Mouse (Mus musculus) stomach, embryonic 14.5 days (tissue): ENCODE data around the gene Ccer2. TPM values are rescaled to one million over a fixed set of nuclear protein-coding genes. Genes with fewer than 3 reads are reported as not detected.

ENCODE experiments used
- ATAC-seq: fragments of 200-750 bp; cut with Nextera tagmentation; 2 replicates; pipeline ENCODE4 v1.8.0; 2017; ENCODE audit warnings: low read depth, moderate TSS enrichment; ENCODE audit not compliant: insufficient number of reproducible peaks, insufficient read depth, low FRiP score
- H3K27ac ChIP-seq: fragments of 300-500 bp; sonication (generic); 2 replicates; pipeline ENCODE4 v1.5.1; 2014; ENCODE audit warnings: mild to moderate bottlenecking, low read length, moderate library complexity, mixed read lengths
- H3K27me3 ChIP-seq: fragments of 300-500 bp; sonication (generic); 2 replicates; pipeline ENCODE4 v1.6.1; 2014; ENCODE audit warnings: low read length, control low read depth, mixed read lengths; ENCODE audit not compliant: control insufficient read depth, insufficient read depth
- H3K36me3 ChIP-seq: fragments of 300-500 bp; sonication (generic); 2 replicates; pipeline ENCODE4 v1.6.1; 2014; ENCODE audit warnings: mild to moderate bottlenecking, control low read depth, low read length, moderate library complexity, mixed read lengths; ENCODE audit not compliant: control insufficient read depth, insufficient read depth
- H3K4me1 ChIP-seq: fragments of 300-500 bp; sonication (generic); 2 replicates; pipeline ENCODE4 v1.6.1; 2014; ENCODE audit warnings: low read length, control low read depth, mixed read lengths; ENCODE audit not compliant: control insufficient read depth, insufficient read depth
- H3K4me2 ChIP-seq: fragments of 300-500 bp; sonication (generic); replicated peaks from 2 replicates; pipeline ENCODE4 v1.6.1; 2014; ENCODE audit warnings: low read depth, low read length, control low read depth
- H3K4me3 ChIP-seq: fragments of 300-500 bp; sonication (generic); 2 replicates; pipeline ENCODE4 v1.5.1; 2014; ENCODE audit warnings: low read depth, low read length, control low read depth
- H3K9ac ChIP-seq: fragments of 300-500 bp; sonication (generic); replicated peaks from 2 replicates; pipeline ENCODE4 v1.6.1; 2014; ENCODE audit warnings: low read depth, mild to moderate bottlenecking, control low read depth, low read length, moderate library complexity, mixed read lengths
- H3K9me3 ChIP-seq: fragments of 300-500 bp; sonication (generic); 2 replicates; pipeline ENCODE4 v1.6.1; 2016; ENCODE audit warnings: low read depth, low read length, control low read depth; ENCODE audit not compliant: control insufficient read depth
- WGBS: fragments of 180-500 bp; shearing (Covaris S2); extraction: QIAGEN DNeasy Blood & Tissue Kit; methylation state at CpG from one replicate; pipeline ENCODE4 v1.1.7; 2014; 5-methylcytosine and 5-hydroxymethylcytosine counted together
- polyA plus RNA-seq: library from polyadenylated mRNA; unstranded; fragments of >200 nt; fragmentation: Nextera tagmentation; extraction: Ambion mirVana; gene quantifications from 2 replicates; pipeline ENCODE4 v1.2.1, GENCODE M21; 2014

The Ccer2 gene
- polyA plus RNA-seq, 1 experiment from 2014 or later: not detected

DNA sequence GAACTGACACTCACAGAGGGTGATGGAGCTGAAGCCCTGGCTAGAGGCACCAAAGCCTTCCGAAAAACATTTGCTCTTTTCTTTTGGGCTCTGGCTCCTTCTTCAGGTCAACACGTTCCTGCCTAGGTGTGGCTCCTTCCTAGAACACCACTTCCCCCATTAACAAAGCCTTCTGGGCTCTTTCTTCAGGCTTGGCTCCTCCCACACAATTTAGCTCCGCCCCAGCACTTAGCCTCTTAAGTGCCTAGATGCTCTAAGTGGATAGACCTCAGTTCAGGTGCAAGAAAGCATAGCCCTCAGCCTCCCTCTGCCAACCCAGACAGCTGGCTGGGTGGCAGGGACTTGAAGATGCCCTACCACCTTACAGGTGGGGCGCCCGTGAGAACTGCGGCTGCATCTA, 20.3 kb upstream of the Ccer2 start:
- H3K36me3 ChIP-seq: no peaks in the 10 kb centered on the region; the same call in 1 of the 2 replicates
- no peaks in the 10 kb centered on the region for H3K4me1 ChIP-seq
- H3K27ac ChIP-seq: no peak overlapping the region
- no peaks in the 10 kb centered on the region for H3K27me3 ChIP-seq
- WGBS: 74% methylated on average over 6 of the region's 6 CpGs
- ATAC-seq: no peak
- peaks cover 10% of the 10 kb centered on the region; the same call in 1 of the 2 replicates for H3K9me3 ChIP-seq
- no peak overlapping the region for H3K4me2 ChIP-seq
- H3K9ac ChIP-seq: no peak overlapping the region
- H3K4me3 ChIP-seq: no peak overlapping the region

DNA sequence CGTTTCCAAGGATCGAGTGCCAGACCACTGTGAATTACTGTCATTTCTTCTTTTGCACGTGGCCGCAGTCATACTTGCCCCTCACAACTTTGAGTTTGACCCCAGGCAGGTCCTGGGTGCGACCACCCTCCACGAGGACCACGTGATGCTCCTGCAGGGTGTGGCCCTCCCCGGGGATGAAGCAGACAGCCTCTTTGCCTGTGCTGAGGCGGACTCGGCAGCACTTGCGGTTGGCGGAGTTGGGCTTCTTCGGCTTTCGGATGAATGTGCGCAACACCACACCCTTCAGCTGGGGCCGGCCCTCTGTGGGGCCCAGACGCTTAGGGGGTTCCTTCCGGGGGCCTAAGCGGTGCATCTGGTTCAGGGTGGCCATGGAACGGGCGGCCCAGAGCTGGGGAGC, 16.1 kb upstream of the Ccer2 start:
- Histone ChIP-seq H3K36me3 (peaks cover 5% of the 10 kb centered on the region; the same call in 1 of the 2 replicates), H3K9me3 (no peaks in the 10 kb centered on the region), H3K4me2 (no peak overlapping the region), H3K9ac (no peak overlapping the region), H3K27ac (no peak overlapping the region), H3K4me1 (peaks cover 4% of the 10 kb centered on the region; the same call in 1 of the 2 replicates), H3K27me3 (no peaks in the 10 kb centered on the region), H3K4me3 (no peak overlapping the region)
- no peak for ATAC-seq
- 92% methylated on average over 21 of the region's 21 CpGs for WGBS

DNA sequence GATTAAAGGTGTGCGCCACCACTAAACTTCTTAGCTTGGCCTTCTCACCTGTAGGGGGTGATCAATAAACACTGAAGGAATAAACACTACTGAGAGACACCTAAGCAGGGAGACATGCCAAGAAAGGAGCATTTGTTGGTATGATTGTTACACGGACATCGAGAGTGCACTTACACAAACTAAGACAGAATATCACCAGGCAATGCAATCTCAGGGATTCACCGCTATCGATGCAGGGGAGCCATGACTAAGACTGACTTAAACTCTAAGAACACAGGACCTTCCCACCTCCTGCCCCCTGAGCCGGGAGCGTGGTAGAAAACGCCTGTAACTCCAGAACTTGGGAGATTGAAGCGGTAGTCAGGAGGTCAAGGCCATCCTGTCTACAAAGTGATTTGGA, 15.0 kb upstream of the Ccer2 start:
- Histone ChIP-seq H3K9me3 (no peaks in the 10 kb centered on the region), H3K36me3 (peaks cover 5% of the 10 kb centered on the region; the same call in 1 of the 2 replicates), H3K9ac (peak overlapping the region; percentile 78), H3K4me1 (peaks cover 4% of the 10 kb centered on the region; the same call in 1 of the 2 replicates), H3K4me2 (peak overlapping the region; percentile 92), H3K4me3 (peak overlapping the region; percentile 52), H3K27me3 (no peaks in the 10 kb centered on the region), H3K27ac (peak overlapping the region; percentile 35; the same call in 1 of the 2 replicates)
- 30% methylated on average over 9 of the region's 9 CpGs for WGBS
- ATAC-seq: no peak

DNA sequence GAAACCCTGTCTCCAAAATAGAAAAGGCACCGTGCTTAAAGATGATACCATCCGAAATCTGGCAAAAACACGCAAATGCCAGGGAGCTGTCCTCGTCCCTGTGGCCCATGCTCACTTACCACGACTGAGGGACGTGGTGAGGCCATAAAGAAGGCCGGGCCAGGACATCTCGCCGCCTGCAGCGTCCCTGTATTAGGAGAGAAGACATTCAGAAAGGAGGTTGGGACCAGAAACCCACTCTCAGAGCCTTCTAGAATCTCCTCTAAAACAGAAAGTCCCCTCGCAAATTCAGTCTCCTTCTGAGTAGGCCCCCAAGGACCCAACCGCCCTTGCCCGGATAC, 14.6 kb upstream of the Ccer2 start:
- Histone ChIP-seq H3K9me3 (no peaks in the 10 kb centered on the region), H3K27ac (peak overlapping the region; percentile 35), H3K36me3 (peaks cover 5% of the 10 kb centered on the region; the same call in 1 of the 2 replicates), H3K27me3 (no peaks in the 10 kb centered on the region), H3K9ac (peak overlapping the region; percentile 78), H3K4me2 (peak overlapping the region; percentile 92), H3K4me3 (peak overlapping the region; percentile 52), H3K4me1 (peaks cover 4% of the 10 kb centered on the region; the same call in 1 of the 2 replicates)
- under 1% methylated on average over 13 of the region's 13 CpGs for WGBS
- no peak for ATAC-seq

DNA sequence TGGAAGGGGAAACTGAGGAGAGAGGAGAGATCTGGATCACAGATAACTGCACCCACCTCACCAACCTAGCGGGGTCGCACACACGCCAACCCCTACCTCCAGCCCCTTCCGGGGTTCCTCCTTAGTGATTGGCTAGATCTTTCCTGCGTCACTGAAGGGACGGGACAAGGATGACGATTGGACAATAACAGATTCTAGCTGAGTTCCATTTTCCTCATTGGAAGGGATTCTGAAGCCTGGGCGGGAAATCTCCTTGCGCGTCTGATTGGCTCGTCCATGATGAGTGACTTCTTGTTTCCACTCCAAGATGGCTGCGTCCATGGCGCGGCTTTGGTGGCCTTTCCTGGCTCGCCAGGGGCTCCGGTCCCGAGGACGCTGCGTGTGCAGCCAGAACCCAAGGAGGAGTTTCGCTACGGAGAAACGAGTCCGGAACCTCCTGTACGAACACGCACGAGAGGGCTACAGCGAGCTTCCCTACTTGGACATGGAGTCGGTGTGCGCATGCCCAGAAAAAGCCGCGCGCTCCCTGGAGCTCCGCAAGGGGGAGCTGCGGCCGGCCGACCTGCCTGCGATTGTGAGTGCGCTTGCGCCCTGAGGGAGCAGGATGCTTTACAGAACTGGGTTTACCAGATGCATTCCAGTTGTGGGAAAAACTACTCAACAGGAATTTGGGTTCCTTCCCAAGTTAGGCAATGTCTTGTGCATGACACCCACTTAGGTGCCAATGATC, 14.1 kb upstream of the Ccer2 start, which contains the start of the genes Mrps12 and Sars2:
Gene Mrps12, minus strand, starts transcription at position 112 of the 730 bp plus-strand sequence.
Gene Sars2, plus strand, starts transcription at position 284 of the 730 bp plus-strand sequence.
- Histone ChIP-seq H3K4me2 (peak within 1 kb of the TSS; percentile 92), H3K27ac (peak within 1 kb of the TSS; percentile 79), H3K9ac (peak within 1 kb of the TSS; percentile 78), H3K4me3 (peak within 1 kb of the TSS; percentile 52), H3K9me3 (no peaks in the 10 kb centered on the region), H3K36me3 (peaks cover 7% of the 10 kb centered on the region; the same call in 1 of the 2 replicates), H3K4me1 (peaks cover 4% of the 10 kb centered on the region; the same call in 1 of the 2 replicates), H3K27me3 (no peaks in the 10 kb centered on the region)
- WGBS: under 1% methylated on average over 39 of the region's 39 CpGs
- peak; percentile 97 for ATAC-seq

DNA sequence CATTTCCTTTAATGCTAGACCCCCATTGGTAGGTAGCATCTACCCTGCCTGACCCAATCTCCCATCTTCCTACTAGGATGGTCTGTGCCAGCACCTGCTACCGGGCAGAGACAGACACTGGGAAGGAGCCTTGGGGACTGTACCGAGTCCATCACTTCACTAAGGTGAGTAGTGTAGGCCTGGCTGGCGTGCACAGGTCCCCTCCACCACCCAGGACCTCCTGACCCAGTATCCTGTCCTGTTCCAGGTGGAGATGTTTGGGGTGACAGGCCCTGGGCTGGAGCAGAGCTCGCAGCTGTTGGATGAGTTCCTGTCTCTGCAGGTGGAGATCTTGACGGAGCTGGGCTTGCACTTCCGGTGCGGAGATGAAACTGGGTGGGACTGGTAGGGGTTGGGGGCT, 6.0 kb upstream of the Ccer2 start:
- Histone ChIP-seq H3K36me3 (peaks cover 7% of the 10 kb centered on the region; the same call in 1 of the 2 replicates), H3K4me3 (no peak overlapping the region), H3K9ac (no peak overlapping the region), H3K27ac (no peak overlapping the region), H3K27me3 (no peaks in the 10 kb centered on the region), H3K9me3 (no peaks in the 10 kb centered on the region), H3K4me2 (no peak overlapping the region), H3K4me1 (no peaks in the 10 kb centered on the region)
- WGBS: 89% methylated on average over 7 of the region's 7 CpGs
- ATAC-seq: no peak

DNA sequence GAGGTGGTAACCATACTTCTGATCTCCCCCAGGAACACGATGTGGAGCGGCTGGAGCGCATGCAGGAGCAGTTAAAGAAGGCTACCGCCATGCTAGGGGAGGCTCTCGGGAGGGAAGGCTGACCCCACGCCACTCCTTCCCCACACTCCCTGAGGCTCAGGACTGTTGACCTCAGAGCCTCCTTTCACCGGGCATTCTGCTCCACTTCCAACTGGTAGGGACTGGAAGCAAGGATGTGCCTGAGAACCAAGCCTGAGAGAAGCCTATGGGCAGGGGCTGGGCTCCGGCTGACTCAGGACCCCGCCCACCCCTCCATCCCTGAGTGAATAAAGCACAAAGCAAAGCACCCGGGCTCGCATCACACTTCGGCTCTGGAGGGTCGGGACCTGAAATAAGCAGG, 2.6 kb downstream of the Ccer2 start:
- H3K36me3 ChIP-seq: peaks cover 11% of the 10 kb centered on the region
- ATAC-seq: no peak
- no peaks in the 10 kb centered on the region for H3K9me3 ChIP-seq
- WGBS: 83% methylated on average over 13 of the region's 13 CpGs
- H3K4me3 ChIP-seq: no peak overlapping the region
- H3K27ac ChIP-seq: no peak overlapping the region
- peaks cover 6% of the 10 kb centered on the region; the same call in 1 of the 2 replicates for H3K4me1 ChIP-seq
- H3K27me3 ChIP-seq: no peaks in the 10 kb centered on the region; the same call in 1 of the 2 replicates
- H3K4me2 ChIP-seq: no peak overlapping the region
- no peak overlapping the region for H3K9ac ChIP-seq

DNA sequence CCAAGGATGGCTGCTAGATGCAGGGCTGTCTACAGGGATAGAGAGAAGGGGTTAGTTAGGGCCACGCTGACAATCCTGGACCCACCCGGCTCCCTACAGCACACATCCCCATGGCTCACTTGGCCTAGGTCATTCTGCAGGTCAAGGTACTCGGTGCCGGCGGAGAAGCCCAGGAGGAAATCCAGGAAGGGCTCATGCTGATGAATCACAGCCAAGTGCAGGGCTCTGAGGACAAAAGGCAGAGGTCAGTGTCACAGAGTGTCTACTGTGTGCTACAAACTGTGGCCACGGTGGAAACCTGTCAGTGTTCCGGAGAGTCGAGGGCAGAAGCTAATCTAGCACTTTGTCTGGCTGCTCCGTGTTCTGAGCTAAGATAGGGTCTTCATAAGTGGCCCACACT, 5.9 kb downstream of the Ccer2 start:
- H3K4me2 ChIP-seq: no peak overlapping the region
- no peak overlapping the region for H3K9ac ChIP-seq
- no peaks in the 10 kb centered on the region for H3K9me3 ChIP-seq
- H3K27ac ChIP-seq: no peak overlapping the region
- H3K4me1 ChIP-seq: peaks cover 6% of the 10 kb centered on the region; the same call in 1 of the 2 replicates
- no peak overlapping the region for H3K4me3 ChIP-seq
- H3K27me3 ChIP-seq: no peaks in the 10 kb centered on the region
- H3K36me3 ChIP-seq: peaks cover 11% of the 10 kb centered on the region
- 87% methylated on average over 9 of the region's 9 CpGs for WGBS
- no peak for ATAC-seq
